ENCODE assay signal across 25 mouse cellular contexts in the genomic region with DNA sequence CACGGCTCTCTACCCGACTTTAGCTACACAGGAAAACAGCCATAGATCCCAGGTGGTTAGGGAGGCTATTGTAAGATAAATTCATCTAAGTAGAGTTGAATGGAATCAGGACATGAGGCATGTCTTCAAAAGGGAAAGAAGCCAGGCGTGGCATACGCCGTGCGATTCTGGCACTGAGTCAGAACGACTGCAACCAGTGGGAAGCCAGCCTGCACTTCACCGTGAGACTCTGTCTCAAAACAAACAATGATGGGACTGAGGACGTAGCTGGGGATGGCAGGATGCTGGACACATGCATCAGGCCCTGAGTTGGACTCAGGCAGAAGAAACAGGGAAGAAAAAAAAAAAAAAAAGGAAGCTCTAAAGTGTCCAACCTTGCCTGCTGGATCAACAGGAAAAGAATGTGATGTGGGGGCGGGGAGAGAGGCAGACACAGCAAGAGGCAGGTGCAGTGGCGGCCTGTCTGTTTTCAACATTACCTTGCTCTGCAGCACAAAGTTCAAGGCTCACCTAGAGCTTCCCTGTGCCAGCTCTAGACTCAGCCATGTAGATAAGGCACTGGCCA. TPM values are rescaled to one million over a fixed set of nuclear protein-coding genes. Genes with fewer than 3 reads are reported as not detected.
DNase-seq lines count a peak whose midpoint lies in the region; ATAC-seq and TF ChIP-seq lines count a peak whose summit lies in the region.
"Had no signal": no experiment of that assay in that cellular context is flagged by ENCODE, and none has a peak within 500 bp of the region (broad histone marks: within the 10 kb centered on the region; RNA-seq: fewer than 3 reads in every experiment).

No protein-coding gene starts in this region.

- H3K4me3 ChIP-seq in kidney, adult 2 months (ENCODE audit: insufficient read depth, low read depth, low read length), result no peak overlapping the region
- H3K4me3 ChIP-seq in lung, postnatal 0 days (ENCODE audit: low read depth, low read length), result no peak overlapping the region
- H3K4me3 ChIP-seq in embryonic facial prominence, embryonic 10.5 days, result no peak overlapping the region
- H3K4me3 ChIP-seq: forebrain, embryonic 15.5 days; hindbrain, embryonic 10.5 days; layer of hippocampus, adult 2 months; limb, embryonic 13.5 days; midbrain, embryonic 12.5 days; neural tube, embryonic 15.5 days had no signal

- no peak overlapping the region for H3K4me2 ChIP-seq in lung, postnatal 0 days (replicated peaks; ENCODE audit: low read depth, low read length)
- H3K4me2 ChIP-seq: forebrain, embryonic 15.5 days; heart, embryonic 11.5 days; limb, embryonic 13.5 days; midbrain, embryonic 12.5 days; neural tube, embryonic 15.5 days had no signal

- DNase-seq in adrenal gland, adult (ENCODE audit: inconsistent age in 2 of 2, low spot score in 1 of 2), result peak; percentile 12 to 30
- no peak for DNase-seq in adrenal gland, adult 18-20 months (ENCODE audit: low spot score in 2 of 2)
- peak; percentile 14 for DNase-seq in kidney, adult 2 months
- no peak for DNase-seq in kidney, adult 9 months
- DNase-seq in lung, postnatal 0 days (ENCODE audit: low spot score), result peak; percentile 8
- no peak for DNase-seq in lung, postnatal 25 days (ENCODE audit: low spot score)
- DNase-seq in lung, postnatal 14 days, result peak; percentile 13
- no peak for DNase-seq in embryonic facial prominence, embryonic 10.5 days (ENCODE audit: low spot score)
- DNase-seq: adrenal gland, adult 8-10 months; cerebellum, adult 2 months; cerebellum, postnatal 36 days; embryo, embryonic 11 days; gastrocnemius, postnatal 10 days; right cerebral cortex, adult 18-20 months; right cerebral cortex, postnatal 4 days had no signal

- H3K9me3 ChIP-seq in lung, postnatal 0 days (ENCODE audit: low read length), result no peaks in the 10 kb centered on the region
- H3K9me3 ChIP-seq in embryonic facial prominence, embryonic 10.5 days, result no peaks in the 10 kb centered on the region
- H3K9me3 ChIP-seq: forebrain, embryonic 15.5 days; hindbrain, embryonic 10.5 days; limb, embryonic 13.5 days; midbrain, embryonic 12.5 days; neural tube, embryonic 15.5 days had no signal

- ATAC-seq in lung, postnatal 0 days, result no peak
- ATAC-seq: forebrain, embryonic 15.5 days; intestine, postnatal 0 days had no signal

- TF ChIP-seq CTCF in kidney, adult 2 months (conservative IDR thresholded peaks at IDR 0.05; ENCODE audit: insufficient read depth, insufficient read length, low read depth, low read length), result no peak
- TF ChIP-seq CTCF in lung, postnatal 0 days (IDR thresholded peaks at IDR 0.05), result no peak

- no peaks in the 10 kb centered on the region for H3K4me1 ChIP-seq in kidney, adult 2 months (ENCODE audit: control insufficient read depth, insufficient read depth, low read length)
- peaks cover 5% of the 10 kb centered on the region; the same call in 1 of the 2 replicates for H3K4me1 ChIP-seq in lung, postnatal 0 days (ENCODE audit: insufficient read depth, low read depth, low read length)
- peaks cover 12% of the 10 kb centered on the region; the same call in 1 of the 2 replicates for H3K4me1 ChIP-seq in embryonic facial prominence, embryonic 10.5 days
- H3K4me1 ChIP-seq: midbrain, embryonic 12.5 days had no signal

- H3K27ac ChIP-seq in kidney, adult 2 months (ENCODE audit: insufficient read depth, low read depth, low read length), result no peak overlapping the region
- H3K27ac ChIP-seq in lung, postnatal 0 days (ENCODE audit: low read length), result no peak overlapping the region
- H3K27ac ChIP-seq in embryonic facial prominence, embryonic 10.5 days (replicated peaks), result no peak overlapping the region
- H3K27ac ChIP-seq: forebrain, embryonic 15.5 days; hindbrain, embryonic 10.5 days; layer of hippocampus, adult 2 months; limb, embryonic 13.5 days; liver, embryonic 14.5 days; macrophage; midbrain, embryonic 12.5 days; neural tube, embryonic 15.5 days had no signal

- H3K9ac ChIP-seq in lung, postnatal 0 days (replicated peaks; ENCODE audit: low read depth), result no peak overlapping the region
- H3K9ac ChIP-seq: forebrain, embryonic 15.5 days; limb, embryonic 13.5 days; liver, embryonic 14.5 days; midbrain, embryonic 12.5 days; neural tube, embryonic 15.5 days had no signal

- no peak for TF ChIP-seq EP300 in lung, postnatal 0 days (IDR thresholded peaks at IDR 0.05)

- 68% methylated on average over 11 of the region's 11 CpGs for WGBS in kidney, adult 2 months
- 51% methylated on average over 11 of the region's 11 CpGs for WGBS in lung, postnatal 0 days
- WGBS in embryonic facial prominence, embryonic 10.5 days, result 85% methylated on average over 11 of the region's 11 CpGs

- no peak for TF ChIP-seq POLR2A in kidney, adult 2 months (IDR thresholded peaks at IDR 0.05; ENCODE audit: low read depth, low read length)

- no peaks in the 10 kb centered on the region for H3K36me3 ChIP-seq in kidney, adult 2 months (ENCODE audit: control insufficient read depth, insufficient read depth, low read length)
- H3K36me3 ChIP-seq in lung, postnatal 0 days (ENCODE audit: insufficient read depth, low read length), result no peaks in the 10 kb centered on the region
- no peaks in the 10 kb centered on the region for H3K36me3 ChIP-seq in embryonic facial prominence, embryonic 10.5 days (replicated peaks)
- H3K36me3 ChIP-seq: forebrain, embryonic 15.5 days; hindbrain, embryonic 10.5 days; limb, embryonic 13.5 days; midbrain, embryonic 12.5 days; neural tube, embryonic 15.5 days had no signal

- H3K27me3 ChIP-seq in kidney, adult 2 months (replicated peaks; ENCODE audit: control insufficient read depth, insufficient read depth, low read length), result no peaks in the 10 kb centered on the region
- H3K27me3 ChIP-seq in lung, postnatal 0 days (replicated peaks; ENCODE audit: insufficient read depth, low read length), result no peaks in the 10 kb centered on the region
- H3K27me3 ChIP-seq in embryonic facial prominence, embryonic 10.5 days (replicated peaks; ENCODE audit: low read depth, poor library complexity, severe bottlenecking), result no peaks in the 10 kb centered on the region
- H3K27me3 ChIP-seq: forebrain, embryonic 15.5 days; limb, embryonic 13.5 days; neural tube, embryonic 15.5 days had no signal

RNA-seq across cellular contexts. Expression of gene Gnb4, which starts 4.7 kb away (rescaled TPM):
- total RNA-seq in adrenal gland, adult 18-20 months (2021), result 10 to 100 TPM; 29.8 to 41.2 TPM
- polyA plus RNA-seq in kidney, adult 2 months (2012; rRNA removed), result 13.6 and 16.0 TPM in 2 replicates
- polyA plus RNA-seq in lung, postnatal 0 days (2015; fragmentation: Nextera tagmentation; extraction: Ambion mirVana), result 109 and 114 TPM in 2 replicates
- polyA plus RNA-seq in embryonic facial prominence, embryonic 10.5 days (2016; fragmentation: Nextera tagmentation; extraction: Ambion mirVana), result 38.8 and 44.1 TPM in 2 replicates

Comparison
In these comparisons a context has a peak if more than half of its experiments do, and no peak if none do; other contexts are left out.
1. DNase-seq: peak in adrenal gland, adult (2 of 2), kidney, adult 2 months (single experiment), lung, postnatal 0 days (single experiment) and lung, postnatal 14 days (single experiment); none in adrenal gland, adult 18-20 months (0 of 2), kidney, adult 9 months (single experiment), lung, postnatal 25 days (single experiment) and embryonic facial prominence, embryonic 10.5 days (single experiment).